Mouse (Mus musculus): ENCODE data around the gene Kansl2. TPM values are rescaled to one million over a fixed set of nuclear protein-coding genes. Genes with fewer than 3 reads are reported as not detected.
A peak's percentile ranks its signal among the peaks of the same experiment; 100 is the strongest.

The Kansl2 gene
- polyA plus RNA-seq, 1 experiment from 2014 or later: 139 TPM

GRCm38 (mm10) chr15:98567278-98568134 is 33.4 kb upstream of the Kansl2 start:
- peak overlapping the region; percentile 88 for H3K4me2 ChIP-seq (replicated peaks)
- peak overlapping the region; percentile 93 for H3K4me3 ChIP-seq
- H3K9ac ChIP-seq: peak overlapping the region; percentile 94
- peak; percentile 97 for ATAC-seq (ENCODE audit: low FRiP score, low read depth)
- peak overlapping the region; percentile 96 for H3K27ac ChIP-seq
- no peaks in the 10 kb centered on the region for H3K27me3 ChIP-seq
- peaks cover 26% of the 10 kb centered on the region for H3K4me1 ChIP-seq
- peaks cover 12% of the 10 kb centered on the region for H3K36me3 ChIP-seq
- H3K9me3 ChIP-seq: no peaks in the 10 kb centered on the region
- whole genome bisulfite sequencing: under 1% methylated on average over 88 of the region's 88 CpGs

- ATAC-seq (ENCODE audit: low FRiP score, low read depth): no peak
- no peaks in the 10 kb centered on the region for H3K9me3 ChIP-seq
- 0% methylated on average over 15 of the region's 15 CpGs for WGBS
- peak overlapping the region; percentile 94 for H3K9ac ChIP-seq
- peak overlapping the region; percentile 92 for H3K27ac ChIP-seq
- H3K27me3 ChIP-seq: no peaks in the 10 kb centered on the region
- peaks cover 26% of the 10 kb centered on the region for H3K4me1 ChIP-seq
- peaks cover 12% of the 10 kb centered on the region for H3K36me3 ChIP-seq
- H3K4me2 ChIP-seq (replicated peaks): peak overlapping the region; percentile 87
- peak overlapping the region; percentile 93 for H3K4me3 ChIP-seq
Measured at GRCm38 (mm10) chr15:98566973-98567277, 32.9 kb upstream of the Kansl2 start.

DNA sequence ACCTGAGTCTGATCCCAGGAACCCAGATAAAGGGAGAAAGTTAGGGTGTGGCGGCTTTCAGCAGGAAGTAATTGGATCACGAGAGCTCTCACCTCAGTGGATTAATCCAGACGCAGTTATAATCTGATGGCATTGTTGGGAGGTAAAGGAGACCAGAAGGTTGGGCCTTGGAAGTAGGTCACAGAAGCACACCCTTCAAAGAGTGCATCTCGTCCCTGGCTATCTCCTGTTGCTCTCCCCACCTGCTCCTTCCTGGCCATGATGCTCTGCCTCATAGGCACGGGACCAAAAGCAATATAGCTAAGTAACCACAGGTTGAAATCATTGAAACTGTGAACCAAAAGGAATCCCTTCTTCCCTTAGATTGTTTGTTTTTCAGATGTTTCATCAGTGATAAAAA is 23.1 kb upstream of the Kansl2 start:
- Histone ChIP-seq H3K9me3 (no peaks in the 10 kb centered on the region), H3K4me2 (replicated peaks) (no peak overlapping the region), H3K4me1 (no peaks in the 10 kb centered on the region), H3K27ac (no peak overlapping the region), H3K36me3 (peaks cover 61% of the 10 kb centered on the region), H3K9ac (no peak overlapping the region), H3K4me3 (no peak overlapping the region), H3K27me3 (no peaks in the 10 kb centered on the region)
- no peak for ATAC-seq (ENCODE audit: low FRiP score, low read depth)
- WGBS: 95% methylated on average over 5 of the region's 5 CpGs

DNA sequence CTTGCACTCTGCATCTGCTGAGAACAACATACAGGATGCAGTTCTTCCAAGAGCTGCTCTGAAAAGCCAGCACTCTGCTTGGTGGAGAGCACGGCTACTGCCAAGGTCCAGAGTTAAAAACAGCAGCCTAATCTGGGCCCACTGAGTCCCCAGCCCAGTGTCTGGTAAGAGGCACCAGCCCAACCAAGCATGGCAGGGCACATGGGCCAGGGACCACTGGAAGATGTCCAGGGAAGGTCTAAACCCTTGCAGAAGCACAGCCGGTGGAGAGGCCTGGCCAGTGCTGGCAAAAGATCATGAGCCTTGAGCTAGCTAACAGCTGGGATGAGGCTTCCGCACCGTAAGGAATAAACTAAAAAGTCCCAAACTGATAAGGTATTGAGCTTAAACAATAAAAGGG is 21.8 kb upstream of the Kansl2 start:
- Histone ChIP-seq H3K4me3 (no peak overlapping the region), H3K9ac (no peak overlapping the region), H3K27ac (no peak overlapping the region), H3K9me3 (no peaks in the 10 kb centered on the region), H3K27me3 (no peaks in the 10 kb centered on the region), H3K36me3 (peaks cover 74% of the 10 kb centered on the region), H3K4me1 (no peaks in the 10 kb centered on the region), H3K4me2 (replicated peaks) (no peak overlapping the region)
- no peak for ATAC-seq (ENCODE audit: low FRiP score, low read depth)
- WGBS: 92% methylated on average over 4 of the region's 4 CpGs

DNA sequence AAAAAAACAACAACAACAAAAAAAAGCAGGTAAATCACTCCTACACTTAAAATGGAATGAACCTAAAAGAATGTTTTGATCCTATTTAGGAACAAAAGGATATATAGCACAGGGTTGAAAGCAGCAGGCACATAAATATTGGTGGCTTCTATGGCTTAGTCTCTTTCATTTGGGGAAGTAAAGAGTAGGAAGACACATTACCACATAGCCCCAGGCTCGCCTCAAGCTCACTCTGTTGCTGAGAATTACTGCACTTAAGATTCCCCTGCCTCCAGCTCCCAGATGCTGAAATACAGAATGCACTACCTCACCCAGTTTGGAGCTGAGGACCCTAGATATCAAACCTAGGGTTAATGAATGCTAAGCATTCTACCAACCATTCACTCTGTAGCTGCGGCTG is 18.7 kb upstream of the Kansl2 start:
- no peaks in the 10 kb centered on the region for H3K4me1 ChIP-seq
- H3K27ac ChIP-seq: no peak overlapping the region
- no peak for ATAC-seq (ENCODE audit: low FRiP score, low read depth)
- no peak overlapping the region for H3K4me2 ChIP-seq (replicated peaks)
- H3K4me3 ChIP-seq: no peak overlapping the region
- no peak overlapping the region for H3K9ac ChIP-seq
- peaks cover 78% of the 10 kb centered on the region for H3K36me3 ChIP-seq
- no peaks in the 10 kb centered on the region for H3K9me3 ChIP-seq
- H3K27me3 ChIP-seq: no peaks in the 10 kb centered on the region
- 91% methylated on average over 2 of the region's 2 CpGs for WGBS

- Histone ChIP-seq H3K36me3 (peaks cover 90% of the 10 kb centered on the region), H3K9me3 (no peaks in the 10 kb centered on the region), H3K4me2 (replicated peaks) (no peak overlapping the region), H3K9ac (no peak overlapping the region), H3K27me3 (no peaks in the 10 kb centered on the region), H3K27ac (no peak overlapping the region), H3K4me1 (no peaks in the 10 kb centered on the region), H3K4me3 (no peak overlapping the region)
- WGBS: 91% methylated on average over 5 of the region's 5 CpGs
- no peak for ATAC-seq (ENCODE audit: low FRiP score, low read depth)
Measured at GRCm38 (mm10) chr15:98546843-98547242, 12.8 kb upstream of the Kansl2 start.

DNA sequence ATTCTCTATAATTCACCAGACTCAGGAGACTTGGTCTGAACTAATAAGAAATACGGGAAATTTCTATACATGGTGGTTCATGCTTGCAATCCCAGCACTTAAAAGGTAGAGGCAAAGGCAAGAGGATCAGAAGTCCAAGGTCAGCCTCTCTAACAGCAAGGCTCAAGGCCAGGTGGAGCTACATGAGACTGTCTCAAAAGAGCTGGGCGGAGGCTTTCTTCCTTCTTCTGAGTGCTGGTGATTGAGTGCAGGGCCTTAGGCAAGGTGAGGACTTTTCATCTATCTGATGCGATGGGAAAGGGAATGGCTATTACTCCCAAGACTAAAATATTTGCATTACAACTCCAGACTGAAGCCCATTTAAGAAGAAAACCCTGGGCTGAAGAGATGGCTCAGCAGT is 11.1 kb upstream of the Kansl2 start:
- ATAC-seq (ENCODE audit: low FRiP score, low read depth): no peak
- Histone ChIP-seq H3K4me1 (no peaks in the 10 kb centered on the region), H3K27ac (no peak overlapping the region), H3K4me2 (replicated peaks) (no peak overlapping the region), H3K36me3 (peaks cover 90% of the 10 kb centered on the region), H3K4me3 (no peak overlapping the region), H3K9me3 (no peaks in the 10 kb centered on the region), H3K27me3 (no peaks in the 10 kb centered on the region), H3K9ac (no peak overlapping the region)
- 96% methylated on average over 3 of the region's 3 CpGs for WGBS

- Histone ChIP-seq H3K4me2 (replicated peaks) (no peak overlapping the region), H3K27ac (no peak overlapping the region), H3K27me3 (no peaks in the 10 kb centered on the region), H3K4me1 (no peaks in the 10 kb centered on the region), H3K9ac (peak overlapping the region; percentile 50; the same call in 1 of the 2 replicates), H3K9me3 (no peaks in the 10 kb centered on the region), H3K4me3 (no peak overlapping the region), H3K36me3 (peaks cover 83% of the 10 kb centered on the region)
- 74% methylated on average over 4 of the region's 4 CpGs for WGBS
- ATAC-seq (ENCODE audit: low FRiP score, low read depth): no peak
Measured at GRCm38 (mm10) chr15:98543341-98543740, 9.3 kb upstream of the Kansl2 start.

GRCm38 (mm10) chr15:98541064-98541463 is 7.0 kb upstream of the Kansl2 start:
- no peak overlapping the region for H3K4me3 ChIP-seq
- H3K27ac ChIP-seq: no peak overlapping the region
- no peaks in the 10 kb centered on the region for H3K4me1 ChIP-seq
- H3K9ac ChIP-seq: no peak overlapping the region
- 91% methylated on average over 6 of the region's 6 CpGs for WGBS
- H3K4me2 ChIP-seq (replicated peaks): no peak overlapping the region
- H3K27me3 ChIP-seq: no peaks in the 10 kb centered on the region
- peaks cover 70% of the 10 kb centered on the region for H3K36me3 ChIP-seq
- no peaks in the 10 kb centered on the region for H3K9me3 ChIP-seq
- no peak for ATAC-seq (ENCODE audit: low FRiP score, low read depth)

DNA sequence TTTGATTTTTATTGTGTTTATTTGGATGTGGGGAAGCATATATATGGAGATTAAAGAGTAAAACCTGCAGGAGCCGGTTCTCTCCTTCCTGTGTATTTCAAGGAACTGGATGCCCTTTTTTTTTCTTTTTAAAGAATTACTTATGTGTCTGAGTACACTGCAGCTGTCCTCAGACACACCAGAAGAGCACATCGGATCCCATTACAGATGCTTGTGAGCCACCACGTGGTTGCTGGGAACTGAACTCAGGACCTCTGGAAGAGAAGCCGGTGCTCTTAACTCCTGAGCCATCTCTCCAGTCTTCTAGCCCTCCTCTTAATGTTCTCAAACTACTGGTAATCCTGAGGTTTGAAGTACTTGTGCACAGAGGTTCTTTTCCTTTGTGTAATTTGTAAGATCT is 3.9 kb upstream of the Kansl2 start:
- H3K36me3 ChIP-seq: peaks cover 40% of the 10 kb centered on the region
- no peak overlapping the region for H3K27ac ChIP-seq
- no peak overlapping the region for H3K4me3 ChIP-seq
- H3K27me3 ChIP-seq: no peaks in the 10 kb centered on the region
- no peak for ATAC-seq (ENCODE audit: low FRiP score, low read depth)
- no peak overlapping the region for H3K4me2 ChIP-seq (replicated peaks)
- H3K9ac ChIP-seq: no peak overlapping the region; the same call in 1 of the 2 replicates
- H3K4me1 ChIP-seq: peaks cover under 1% of the 10 kb centered on the region; the same call in 1 of the 2 replicates
- 77% methylated on average over 4 of the region's 4 CpGs for WGBS
- no peaks in the 10 kb centered on the region for H3K9me3 ChIP-seq

DNA sequence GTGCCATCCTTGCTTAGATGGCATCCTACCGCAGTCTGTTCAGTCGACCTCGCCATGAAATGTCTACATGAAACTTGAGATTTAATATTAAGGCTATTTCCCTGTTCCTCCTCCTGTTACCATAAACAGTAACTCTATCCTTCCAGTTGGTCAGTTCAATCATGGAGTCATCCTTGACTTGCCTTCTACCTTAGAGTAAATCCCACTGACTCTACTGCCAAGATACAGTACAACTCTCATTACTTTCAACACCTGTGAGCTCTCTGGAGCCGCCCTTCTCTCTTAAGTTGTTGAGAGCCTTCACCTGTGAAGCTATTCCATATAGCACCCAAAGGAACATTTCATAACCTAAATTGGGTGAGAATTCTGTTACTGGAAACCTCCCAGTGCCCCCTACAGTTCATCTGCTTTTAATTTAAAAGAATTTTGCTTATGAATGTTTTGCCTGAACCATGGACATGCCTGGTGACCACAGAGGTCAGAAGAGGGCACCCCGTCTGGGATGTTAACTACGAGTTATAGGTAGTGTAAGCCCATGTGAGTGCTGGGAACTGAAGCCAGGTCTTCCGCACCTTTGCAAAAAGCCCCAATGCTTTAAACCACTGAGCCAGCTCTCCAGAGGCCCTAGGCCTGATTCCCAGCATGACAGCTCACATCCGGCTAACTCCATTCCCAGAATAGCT is 2.9 kb upstream of the Kansl2 start:
- 84% methylated on average over 8 of the region's 8 CpGs for whole genome bisulfite sequencing
- peaks cover 33% of the 10 kb centered on the region for H3K36me3 ChIP-seq
- H3K4me1 ChIP-seq: peaks cover 9% of the 10 kb centered on the region
- H3K4me2 ChIP-seq (replicated peaks): no peak overlapping the region
- no peak for ATAC-seq (ENCODE audit: low FRiP score, low read depth)
- no peak overlapping the region for H3K27ac ChIP-seq
- H3K27me3 ChIP-seq: no peaks in the 10 kb centered on the region
- no peaks in the 10 kb centered on the region for H3K9me3 ChIP-seq
- H3K4me3 ChIP-seq: no peak overlapping the region
- no peak overlapping the region for H3K9ac ChIP-seq

GRCm38 (mm10) chr15:98535921-98536320 is 1.9 kb upstream of the Kansl2 start:
- H3K36me3 ChIP-seq: peaks cover 33% of the 10 kb centered on the region
- 81% methylated on average over 4 of the region's 4 CpGs for WGBS
- H3K9ac ChIP-seq: no peak overlapping the region

More at GRCm38 (mm10) chr15:98535921-98536320, 1.9 kb upstream of the Kansl2 start:
- Histone ChIP-seq H3K4me1 (peaks cover 13% of the 10 kb centered on the region), H3K27me3 (no peaks in the 10 kb centered on the region), H3K4me2 (replicated peaks) (no peak overlapping the region), H3K9me3 (no peaks in the 10 kb centered on the region), H3K4me3 (no peak overlapping the region), H3K27ac (no peak overlapping the region)
- ATAC-seq (ENCODE audit: low FRiP score, low read depth): no peak

All from limb, embryonic 13.5 days (tissue).